Mouse (Mus musculus) olfactory bulb, adult 2 months (tissue): ENCODE results near the gene Dupd1. TPM values are rescaled to one million over a fixed set of nuclear protein-coding genes. Genes with fewer than 3 reads are reported as not detected.

Experiments used
- H3K27ac ChIP-seq: fragments of 200-500 bp; 2 replicates; pipeline ENCODE4 v1.5.1; 2012; ENCODE audit warnings: low read depth, low read length; ENCODE audit not compliant: insufficient read depth
- H3K4me1 ChIP-seq: fragments of 200-500 bp; 2 replicates; pipeline ENCODE4 v1.6.1; 2012; ENCODE audit warnings: low read length; ENCODE audit not compliant: control insufficient read depth, insufficient read depth
- H3K4me3 ChIP-seq: fragments of 200-500 bp; 2 replicates; pipeline ENCODE4 v1.5.1; 2012; ENCODE audit warnings: mild to moderate bottlenecking, low read depth, low read length, moderate library complexity; ENCODE audit not compliant: insufficient read depth
- CTCF ChIP-seq: fragments of 200-500 bp; IDR thresholded peaks from 2 replicates; pipeline ENCODE4 v1.5.1; 2012; ENCODE audit warnings: low read depth, mild to moderate bottlenecking, low read length, moderate library complexity; ENCODE audit not compliant: insufficient read depth
- POLR2A ChIP-seq: fragments of 200-500 bp; IDR thresholded peaks from 2 replicates; pipeline ENCODE4 v1.6.1; 2012; ENCODE audit warnings: mild to moderate bottlenecking, low read depth, low read length, moderate library complexity; ENCODE audit not compliant: insufficient read depth
- WGBS: fragments of 180-500 bp; shearing (Covaris S2); methylation state at CpG from one replicate; pipeline ENCODE4 v1.1.7; 2018; 5-methylcytosine and 5-hydroxymethylcytosine counted together
- polyA plus RNA-seq: library from polyadenylated mRNA; stranded (reverse); fragments of >200 nt; gene quantifications from 2 replicates; pipeline ENCODE4 v1.2.4, GENCODE M21; 2012; ENCODE audit warnings: low replicate concordance; ENCODE audit not compliant: missing spikeins, insufficient read depth, insufficient read length

The Dupd1 gene
- polyA plus RNA-seq, 1 experiment, result not detected

DNA sequence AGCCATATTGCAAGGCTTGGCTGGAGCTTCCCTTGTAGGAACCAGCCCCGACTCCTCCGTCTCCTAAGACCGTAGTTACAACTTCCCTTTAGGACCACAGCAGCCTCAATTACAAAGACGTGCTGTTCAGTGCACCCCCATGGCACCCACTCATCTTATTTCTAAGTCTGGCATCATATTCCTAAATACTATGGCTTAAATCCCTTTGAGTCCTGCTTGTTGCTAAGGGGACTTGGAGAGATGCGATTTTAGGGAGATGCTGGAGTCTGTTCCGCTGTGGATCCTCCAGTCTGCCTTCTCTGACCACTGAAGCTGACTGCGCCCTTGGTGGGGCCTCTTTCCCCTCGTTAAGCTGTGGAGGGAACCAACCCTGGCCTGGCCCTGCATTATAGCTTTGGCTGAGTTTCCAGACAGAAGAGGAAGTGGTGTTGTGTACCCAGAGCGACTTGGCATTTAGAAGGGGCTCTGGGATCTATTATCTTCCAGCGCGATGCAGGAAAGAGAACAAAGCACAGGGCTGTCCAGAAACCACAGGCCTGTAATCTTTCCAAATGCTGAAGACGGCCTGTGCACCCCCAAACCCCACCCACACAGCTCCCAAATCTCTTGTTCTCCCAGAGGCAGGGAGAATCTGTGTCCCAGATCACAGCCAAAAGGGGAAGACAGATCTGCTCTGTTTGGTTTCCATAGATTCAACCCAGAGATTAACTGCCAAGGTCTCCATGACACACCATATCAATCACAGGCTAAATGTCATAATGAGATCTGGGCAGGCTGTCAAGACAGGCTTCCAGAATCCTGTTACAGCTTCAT lies 7.4 kb downstream of the Dupd1 start:
- no peak overlapping the region for H3K4me3 ChIP-seq
- TF ChIP-seq CTCF, result no peak
- TF ChIP-seq POLR2A, result no peak
- H3K27ac ChIP-seq, result peak overlapping the region; percentile 97
- peaks cover 34% of the 10 kb centered on the region for H3K4me1 ChIP-seq
- WGBS, result 18% methylated on average over 12 of the region's 12 CpGs

DNA sequence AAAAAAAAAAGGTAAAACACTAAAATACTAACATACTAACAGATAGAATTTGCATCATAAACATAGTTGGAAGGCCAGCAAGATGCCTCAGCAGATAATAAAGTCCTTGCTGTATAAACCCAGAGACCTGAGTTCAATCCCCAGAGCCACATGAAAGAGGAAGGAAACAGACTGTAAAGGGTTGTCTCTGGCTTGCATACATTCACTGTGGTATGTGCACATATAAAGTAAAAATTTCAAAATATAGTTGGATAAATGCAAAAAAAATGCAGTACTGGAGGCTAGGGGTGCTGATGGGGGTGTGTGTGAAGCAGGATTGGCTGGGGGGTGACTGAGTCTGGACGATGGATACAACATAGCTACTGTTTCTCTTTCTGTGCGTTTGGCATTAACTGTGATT lies 8.9 kb downstream of the Dupd1 start:
- 82% methylated on average over 2 of the region's 2 CpGs for WGBS
- peak overlapping the region; percentile 97; the same call in 1 of the 2 replicates for H3K27ac ChIP-seq

DNA sequence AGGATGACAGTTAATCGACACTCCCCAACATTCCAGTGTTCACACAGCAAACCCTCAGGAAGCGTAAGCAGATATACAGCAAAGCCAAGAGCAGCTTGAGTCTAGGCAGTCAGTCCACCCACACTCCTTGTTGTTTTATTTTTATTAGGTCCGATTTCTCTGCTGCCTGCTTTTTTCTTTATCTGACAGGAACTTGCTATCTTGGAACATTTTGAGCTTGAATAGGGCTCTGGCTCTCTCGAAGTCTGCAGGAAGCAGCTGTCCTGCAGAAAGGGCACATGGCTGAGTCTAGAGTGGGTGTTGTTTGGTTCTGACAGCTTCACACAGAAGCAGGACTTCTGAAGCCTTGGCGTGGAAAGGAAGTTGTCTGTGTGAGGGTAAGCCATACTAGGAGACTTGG lies 11.1 kb downstream of the Dupd1 start:
- Histone ChIP-seq H3K4me3 (no peak overlapping the region), H3K27ac (no peak overlapping the region), H3K4me1 (peaks cover 22% of the 10 kb centered on the region)
- 42% methylated on average over 5 of the region's 5 CpGs for WGBS
- TF ChIP-seq POLR2A, result no peak
- TF ChIP-seq CTCF, result no peak

More for the DNA sequence above, 8.9 kb downstream of the Dupd1 start:
- Histone ChIP-seq H3K4me3 (no peak overlapping the region), H3K4me1 (peaks cover 32% of the 10 kb centered on the region)
- TF ChIP-seq POLR2A (no peak), CTCF (no peak)

DNA sequence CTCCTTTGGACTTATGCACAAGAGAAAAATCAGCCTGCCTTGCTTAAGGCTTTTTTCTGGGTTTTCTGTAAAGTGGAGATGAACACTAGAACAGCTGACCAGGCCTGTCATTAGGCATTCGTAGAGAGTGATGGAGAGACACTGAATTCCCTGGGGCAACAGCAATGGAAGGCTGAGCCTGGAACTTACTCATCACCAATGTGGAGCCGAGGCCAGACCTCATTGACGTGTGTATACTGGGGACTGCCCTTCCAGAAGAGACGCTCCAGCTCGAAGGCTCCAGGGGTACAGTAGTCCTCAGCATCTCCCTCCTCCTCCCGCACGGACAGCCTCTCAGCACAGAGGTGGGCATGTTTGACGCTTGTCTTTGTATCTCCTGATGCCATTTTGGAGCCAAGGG lies 11.7 kb downstream of the Dupd1 start:
- H3K4me1 ChIP-seq, result peaks cover 22% of the 10 kb centered on the region
- WGBS, result 93% methylated on average over 8 of the region's 8 CpGs
- no peak overlapping the region for H3K4me3 ChIP-seq
- TF ChIP-seq POLR2A (no peak), CTCF (no peak)
- no peak overlapping the region for H3K27ac ChIP-seq

DNA sequence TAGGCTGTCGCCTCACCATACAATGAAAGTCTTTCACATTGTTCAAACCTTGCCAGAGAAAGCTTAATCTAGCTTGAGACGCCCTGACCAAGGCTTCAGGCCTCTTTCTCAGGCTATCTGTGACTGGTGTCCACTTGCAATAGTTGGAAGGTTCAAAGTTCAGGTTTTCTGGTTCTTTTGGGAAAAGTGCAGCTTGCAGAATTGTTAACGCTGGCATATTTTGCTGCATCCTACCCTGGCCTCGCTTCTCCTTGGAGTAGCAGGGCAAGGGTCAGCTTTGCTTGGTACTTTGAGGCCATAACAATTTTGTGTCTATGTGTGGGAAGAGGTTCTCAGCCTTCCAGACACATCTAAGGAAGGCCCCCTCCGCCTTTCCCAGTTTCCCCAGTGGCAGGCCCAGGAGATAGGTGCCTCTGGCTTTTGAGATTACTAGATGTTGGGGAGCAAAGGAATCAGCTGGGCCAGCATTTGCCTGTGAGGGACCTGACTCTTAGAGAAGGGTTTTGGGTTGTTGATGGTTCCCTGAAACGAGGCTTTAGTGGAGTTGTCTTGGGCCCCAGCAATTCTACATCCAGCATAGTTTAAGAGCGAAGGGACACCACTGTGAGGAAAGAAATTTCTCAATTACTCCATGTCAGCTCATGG lies 18.1 kb downstream of the Dupd1 start:
- Histone ChIP-seq H3K4me1 (peaks cover 5% of the 10 kb centered on the region), H3K4me3 (no peak overlapping the region), H3K27ac (no peak overlapping the region)
- TF ChIP-seq POLR2A (no peak), CTCF (no peak)
- WGBS, result 92% methylated on average over 7 of the region's 7 CpGs

DNA sequence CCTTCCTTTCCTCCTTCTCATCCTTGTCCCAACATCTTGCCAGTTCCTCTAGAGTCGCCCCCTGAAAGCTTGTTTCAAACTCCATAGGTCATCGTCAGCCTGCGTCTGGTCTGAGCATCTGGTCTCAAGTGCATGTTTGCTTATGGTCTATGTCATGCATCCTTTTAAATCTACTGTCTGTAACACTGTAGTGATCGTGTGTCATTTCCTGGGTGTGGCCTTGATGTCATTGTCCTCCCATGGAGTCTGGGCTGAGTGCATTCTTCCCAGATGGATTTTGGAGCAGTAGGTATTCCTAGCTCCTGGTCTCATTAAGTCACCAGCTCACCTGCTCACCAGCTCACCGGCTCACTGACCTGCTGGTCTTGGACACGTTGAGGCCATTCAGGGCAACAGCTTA lies 19.4 kb downstream of the Dupd1 start:
- TF ChIP-seq CTCF (no peak), POLR2A (no peak)
- WGBS, result 83% methylated on average over 6 of the region's 6 CpGs
- Histone ChIP-seq H3K27ac (no peak overlapping the region), H3K4me3 (no peak overlapping the region), H3K4me1 (peaks cover 5% of the 10 kb centered on the region)

DNA sequence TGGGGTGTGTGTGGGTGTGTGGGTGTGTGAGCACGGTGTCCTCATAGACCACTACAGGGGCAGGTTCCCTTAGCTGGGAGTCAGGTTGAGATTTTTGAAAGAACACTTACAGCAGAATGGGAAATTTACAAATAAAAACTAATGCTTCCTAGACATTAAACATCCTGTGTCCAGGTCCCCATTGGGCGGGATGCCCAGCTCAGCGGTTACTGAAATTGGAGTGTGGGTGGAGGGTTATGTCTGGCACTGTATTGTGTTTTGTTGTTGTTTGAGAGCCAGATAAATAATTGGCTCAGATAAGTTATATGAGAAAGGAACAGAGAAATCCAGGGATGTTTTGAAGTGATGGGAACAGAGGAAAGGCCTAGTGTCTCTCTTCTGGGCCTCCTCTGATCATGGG lies 23.3 kb downstream of the Dupd1 start:
- no peak for TF ChIP-seq CTCF
- no peak for TF ChIP-seq POLR2A
- WGBS, result 59% methylated on average over 3 of the region's 3 CpGs
- H3K4me3 ChIP-seq, result no peak overlapping the region
- peaks cover 11% of the 10 kb centered on the region for H3K4me1 ChIP-seq
- no peak overlapping the region; the same call in 1 of the 2 replicates for H3K27ac ChIP-seq

DNA sequence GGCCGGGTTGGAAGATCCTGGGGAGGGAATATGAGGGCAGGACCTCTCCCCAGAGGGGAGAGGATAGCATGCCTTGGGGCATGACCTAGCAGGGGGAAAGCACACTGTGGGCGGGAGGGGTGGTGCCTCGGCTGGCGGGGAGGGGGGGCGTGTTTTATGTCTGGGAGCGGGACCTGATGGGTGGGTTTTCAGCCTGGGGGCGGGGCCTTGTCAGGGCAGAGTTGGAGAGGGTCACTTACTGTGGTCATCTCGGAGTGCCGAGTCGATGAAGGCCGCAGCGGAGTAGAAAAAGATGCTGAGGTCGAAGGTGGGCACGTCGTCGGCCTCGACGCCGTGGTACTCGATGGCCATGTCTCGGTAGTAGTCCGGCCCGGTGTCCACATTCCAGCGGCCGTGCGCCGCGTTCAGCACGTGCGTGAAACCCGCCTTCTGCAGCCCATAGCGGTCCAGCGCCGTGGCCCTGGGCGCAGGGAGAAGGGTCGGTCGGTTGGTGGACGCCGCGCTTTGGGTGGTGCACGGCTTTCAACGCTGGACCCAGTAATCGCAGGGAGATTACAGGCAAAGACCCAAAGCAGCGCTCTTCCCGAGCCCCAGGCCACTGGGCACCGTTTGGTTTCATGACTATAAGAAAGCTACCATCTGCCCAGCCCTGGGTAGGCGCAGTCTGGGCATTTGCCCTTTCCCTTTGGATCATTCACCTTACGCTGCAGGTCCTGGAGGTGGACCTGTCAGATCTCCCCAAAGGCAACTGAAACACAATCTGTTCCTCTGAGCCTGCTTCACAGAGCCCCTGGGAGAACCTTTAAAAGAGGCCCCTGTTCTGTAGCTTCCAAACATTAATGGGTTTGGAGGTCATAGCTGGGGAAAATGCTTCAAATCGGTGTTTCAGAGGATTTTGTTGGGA lies 27.7 kb downstream of the Dupd1 start:
- H3K27ac ChIP-seq, result no peak overlapping the region
- H3K4me3 ChIP-seq, result peak overlapping the region; percentile 17; the same call in 1 of the 2 replicates
- TF ChIP-seq CTCF (no peak), POLR2A (no peak)
- peaks cover 19% of the 10 kb centered on the region for H3K4me1 ChIP-seq
- 35% methylated on average over 49 of the region's 49 CpGs for WGBS

DNA sequence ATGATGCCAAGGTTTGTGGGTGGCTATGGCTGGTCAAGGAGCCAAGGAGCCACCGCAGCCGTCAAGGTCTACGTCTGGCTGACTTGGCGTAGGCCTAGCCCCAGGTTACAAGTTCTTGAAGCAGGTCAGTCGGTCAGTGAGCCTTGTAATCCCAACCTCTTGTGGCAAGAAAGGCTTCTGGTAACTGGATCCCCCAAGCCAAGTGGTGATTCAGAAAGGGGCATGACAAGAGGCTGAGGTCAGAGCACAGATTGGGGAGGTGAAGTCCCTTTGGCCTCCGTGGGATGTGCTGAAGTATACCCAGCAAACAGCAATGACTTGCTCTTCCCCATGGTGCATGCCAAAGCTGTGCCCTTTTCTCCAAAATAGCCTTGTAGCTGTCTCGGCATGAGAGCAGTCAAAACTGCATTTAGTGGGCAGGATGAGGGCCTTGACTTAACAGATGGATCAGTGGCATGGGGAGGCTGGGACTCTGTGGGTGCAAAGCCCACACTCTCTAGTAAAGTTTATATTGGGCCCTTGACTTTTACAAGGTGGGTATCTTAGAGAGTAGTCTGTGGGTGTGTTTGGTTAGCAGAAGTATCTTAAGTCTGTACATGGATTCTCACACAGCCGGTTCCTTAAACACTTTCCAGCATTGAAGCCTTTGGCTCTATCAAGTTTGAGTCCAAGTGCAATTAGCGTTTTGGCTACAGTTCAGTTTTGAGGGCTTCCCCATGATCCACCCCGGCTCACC lies 28.8 kb downstream of the Dupd1 start:
- Histone ChIP-seq H3K27ac (no peak overlapping the region), H3K4me3 (no peak overlapping the region), H3K4me1 (peaks cover 16% of the 10 kb centered on the region)
- no peak for TF ChIP-seq POLR2A
- TF ChIP-seq CTCF, result no peak
- 86% methylated on average over 10 of the region's 10 CpGs for WGBS
